Mouse (Mus musculus): ENCODE results near the gene S100a5. TPM values are rescaled to one million over a fixed set of nuclear protein-coding genes. Genes with fewer than 3 reads are reported as not detected.

Gene S100a5
- polyA plus RNA-seq, 1 experiment, result 0.43 TPM

GRCm38 (mm10) chr3:90600458-90601195 lies 7.7 kb upstream of the S100a5 start:
- no peaks in the 10 kb centered on the region for H3K27me3 ChIP-seq (ENCODE audit: control insufficient read depth, insufficient read depth, insufficient read length)
- peak; percentile 67 for TF ChIP-seq MAX (IDR thresholded peaks at IDR 0.05)
- TF ChIP-seq FOSL1 (IDR thresholded peaks at IDR 0.05; ENCODE audit: insufficient read depth, low read length, poor library complexity, severe bottlenecking), result peak; percentile 21
- no peak for TF ChIP-seq MYOG (IDR thresholded peaks at IDR 0.05; ENCODE audit: control insufficient read depth, extremely low read depth, insufficient read length)
- peaks cover 40% of the 10 kb centered on the region for H3K79me2 ChIP-seq (ENCODE audit: control insufficient read depth, insufficient read depth)
- H3ac ChIP-seq (ENCODE audit: control insufficient read depth, insufficient read length, low read depth), result no peak overlapping the region
- H3K36me3 ChIP-seq (ENCODE audit: control insufficient read depth, insufficient read depth), result peaks cover 9% of the 10 kb centered on the region
- no peak overlapping the region for H3K4me3 ChIP-seq (ENCODE audit: insufficient read depth, poor library complexity, severe bottlenecking)
- H3K79me3 ChIP-seq (ENCODE audit: low read depth), result peaks cover 26% of the 10 kb centered on the region

GRCm38 (mm10) chr3:90601486-90602110 lies 6.7 kb upstream of the S100a5 start, which contains the start of gene Gm42674:
TSS of gene Gm42674 (plus strand) at chr3:90601904.
- H3K79me3 ChIP-seq (ENCODE audit: low read depth), result peaks cover 33% of the 10 kb centered on the region
- H3K79me2 ChIP-seq (ENCODE audit: control insufficient read depth, insufficient read depth), result peaks cover 50% of the 10 kb centered on the region
- H3ac ChIP-seq (ENCODE audit: control insufficient read depth, insufficient read length, low read depth), result no peak within 1 kb of the TSS
- H3K27me3 ChIP-seq (ENCODE audit: control insufficient read depth, insufficient read depth, insufficient read length), result no peaks in the 10 kb centered on the region
- no peak for TF ChIP-seq MAX (IDR thresholded peaks at IDR 0.05)
- no peak for TF ChIP-seq MYOG (IDR thresholded peaks at IDR 0.05; ENCODE audit: control insufficient read depth, extremely low read depth, insufficient read length)
- no peak for TF ChIP-seq CTCF (IDR thresholded peaks at IDR 0.05; ENCODE audit: control insufficient read depth, insufficient read depth, insufficient read length)
- TF ChIP-seq MYOD1 (IDR thresholded peaks at IDR 0.05; ENCODE audit: control insufficient read depth, insufficient read length, low read depth), result no peak
- TF ChIP-seq USF1 (IDR thresholded peaks at IDR 0.05; ENCODE audit: low read depth), result no peak
- TF ChIP-seq CEBPB (IDR thresholded peaks at IDR 0.05; ENCODE audit: low read depth), result no peak
- TF ChIP-seq FOSL1 (IDR thresholded peaks at IDR 0.05; ENCODE audit: insufficient read depth, low read length, poor library complexity, severe bottlenecking), result no peak
- H3K4me3 ChIP-seq (ENCODE audit: insufficient read depth, poor library complexity, severe bottlenecking), result no peak within 1 kb of the TSS
- H3K36me3 ChIP-seq (ENCODE audit: control insufficient read depth, insufficient read depth), result peaks cover 19% of the 10 kb centered on the region

GRCm38 (mm10) chr3:90603623-90604022 lies 4.7 kb upstream of the S100a5 start, which contains the start of gene S100a4:
TSS of gene S100a4 (plus strand) at chr3:90603771.
- H3ac ChIP-seq (ENCODE audit: control insufficient read depth, insufficient read length, low read depth), result peak within 1 kb of the TSS; percentile 77
- peaks cover 33% of the 10 kb centered on the region for H3K79me3 ChIP-seq (ENCODE audit: low read depth)
- peaks cover 51% of the 10 kb centered on the region for H3K79me2 ChIP-seq (ENCODE audit: control insufficient read depth, insufficient read depth)
- no peaks in the 10 kb centered on the region for H3K27me3 ChIP-seq (ENCODE audit: control insufficient read depth, insufficient read depth, insufficient read length)
- TF ChIP-seq MAX (IDR thresholded peaks at IDR 0.05) (peak; percentile 68), MYOD1 (IDR thresholded peaks at IDR 0.05; ENCODE audit: control insufficient read depth, insufficient read length, low read depth) (no peak), FOSL1 (IDR thresholded peaks at IDR 0.05; ENCODE audit: insufficient read depth, low read length, poor library complexity, severe bottlenecking) (no peak), USF1 (IDR thresholded peaks at IDR 0.05; ENCODE audit: low read depth) (no peak), MYOG (IDR thresholded peaks at IDR 0.05; ENCODE audit: control insufficient read depth, extremely low read depth, insufficient read length) (no peak)
- H3K36me3 ChIP-seq (ENCODE audit: control insufficient read depth, insufficient read depth), result peaks cover 23% of the 10 kb centered on the region
- peak within 1 kb of the TSS; percentile 44 for H3K4me3 ChIP-seq (ENCODE audit: insufficient read depth, poor library complexity, severe bottlenecking)

- Histone ChIP-seq H3K4me3 (ENCODE audit: insufficient read depth, poor library complexity, severe bottlenecking) (peak overlapping the region; percentile 44), H3K27me3 (ENCODE audit: control insufficient read depth, insufficient read depth, insufficient read length) (no peaks in the 10 kb centered on the region), H3K36me3 (ENCODE audit: control insufficient read depth, insufficient read depth) (peaks cover 23% of the 10 kb centered on the region), H3ac (ENCODE audit: control insufficient read depth, insufficient read length, low read depth) (peak overlapping the region; percentile 77), H3K79me3 (ENCODE audit: low read depth) (peaks cover 33% of the 10 kb centered on the region), H3K79me2 (ENCODE audit: control insufficient read depth, insufficient read depth) (peaks cover 51% of the 10 kb centered on the region)
- TF ChIP-seq MYOG (IDR thresholded peaks at IDR 0.05; ENCODE audit: control insufficient read depth, extremely low read depth, insufficient read length), result no peak
- peak; percentile 48 for TF ChIP-seq USF1 (IDR thresholded peaks at IDR 0.05; ENCODE audit: low read depth)
- peak; percentile 61 for TF ChIP-seq MAX (IDR thresholded peaks at IDR 0.05)
These were observed 3.9 kb upstream of the S100a5 start for GRCm38 (mm10) chr3:90604416-90604815.

- TF ChIP-seq CEBPB (IDR thresholded peaks at IDR 0.05; ENCODE audit: low read depth) (no peak), USF1 (IDR thresholded peaks at IDR 0.05; ENCODE audit: low read depth) (peak; percentile 90)
- Histone ChIP-seq H3ac (ENCODE audit: control insufficient read depth, insufficient read length, low read depth) (peak overlapping the region; percentile 63), H3K27me3 (ENCODE audit: control insufficient read depth, insufficient read depth, insufficient read length) (no peaks in the 10 kb centered on the region), H3K36me3 (ENCODE audit: control insufficient read depth, insufficient read depth) (peaks cover 23% of the 10 kb centered on the region), H3K79me3 (ENCODE audit: low read depth) (peaks cover 33% of the 10 kb centered on the region), H3K79me2 (ENCODE audit: control insufficient read depth, insufficient read depth) (peaks cover 51% of the 10 kb centered on the region), H3K4me3 (ENCODE audit: insufficient read depth, poor library complexity, severe bottlenecking) (peak overlapping the region; percentile 44)
These were observed 3.3 kb upstream of the S100a5 start for GRCm38 (mm10) chr3:90605049-90605448.

- Histone ChIP-seq H3K36me3 (ENCODE audit: control insufficient read depth, insufficient read depth) (peaks cover 23% of the 10 kb centered on the region), H3K4me3 (ENCODE audit: insufficient read depth, poor library complexity, severe bottlenecking) (peak overlapping the region; percentile 44), H3ac (ENCODE audit: control insufficient read depth, insufficient read length, low read depth) (peak overlapping the region; percentile 31), H3K27me3 (ENCODE audit: control insufficient read depth, insufficient read depth, insufficient read length) (no peaks in the 10 kb centered on the region), H3K79me2 (ENCODE audit: control insufficient read depth, insufficient read depth) (peaks cover 51% of the 10 kb centered on the region), H3K79me3 (ENCODE audit: low read depth) (peaks cover 33% of the 10 kb centered on the region)
- TF ChIP-seq CEBPB (IDR thresholded peaks at IDR 0.05; ENCODE audit: low read depth), result no peak
- TF ChIP-seq CTCF (IDR thresholded peaks at IDR 0.05; ENCODE audit: control insufficient read depth, insufficient read depth, insufficient read length), result no peak
- TF ChIP-seq MYOG (IDR thresholded peaks at IDR 0.05; ENCODE audit: control insufficient read depth, extremely low read depth, insufficient read length), result no peak
- no peak for TF ChIP-seq FOSL1 (IDR thresholded peaks at IDR 0.05; ENCODE audit: insufficient read depth, low read length, poor library complexity, severe bottlenecking)
- no peak for TF ChIP-seq MAX (IDR thresholded peaks at IDR 0.05)
- no peak for TF ChIP-seq USF1 (IDR thresholded peaks at IDR 0.05; ENCODE audit: low read depth)
- no peak for TF ChIP-seq MYOD1 (IDR thresholded peaks at IDR 0.05; ENCODE audit: control insufficient read depth, insufficient read length, low read depth)
These were observed 2.6 kb upstream of the S100a5 start for GRCm38 (mm10) chr3:90605736-90606135.
